Mouse (Mus musculus) B cell, adult 2 months (primary cell): ENCODE data around the gene Ccdc92.

Experiments
- DNase-seq, 2 experiments: peaks; one replicate each; pipeline ENCODE4 v3.0.0; 2022

Ccdc92 gene

GRCm38 (mm10) chr5:124862013-124862866 lies at the start of gene Ccdc92, which contains the start of gene Zfp664:
Gene Ccdc92, minus strand, starts transcription at chr5:124862424.
Gene Zfp664, plus strand, starts transcription at chr5:124862691.
- DNase-seq, result peak; percentile 99

DNA sequence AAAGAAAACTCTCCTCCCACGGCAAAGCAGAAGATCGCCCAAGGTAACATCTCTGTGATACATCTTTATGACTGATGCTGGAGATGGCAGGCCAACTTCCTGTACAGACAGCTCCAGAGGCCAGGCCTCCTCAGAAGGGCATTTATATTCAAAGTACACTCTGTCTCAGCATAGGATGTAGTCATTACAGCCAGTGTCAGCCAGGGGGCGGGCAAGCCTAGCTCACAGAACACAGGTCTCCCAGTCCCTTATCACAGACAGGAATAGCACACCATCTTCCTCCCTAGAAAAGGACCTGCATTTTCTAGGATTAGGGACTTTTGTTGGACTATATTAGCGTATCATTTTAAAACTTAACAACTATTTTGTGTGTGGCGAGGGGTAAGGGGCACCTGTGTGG lies 46.6 kb upstream of the Ccdc92 start:
- DNase-seq, result peak; percentile 69 to 76

GRCm38 (mm10) chr5:124906890-124907289 lies 44.7 kb upstream of the Ccdc92 start:
- no peak for DNase-seq

- no peak for DNase-seq
Observed at GRCm38 (mm10) chr5:124903852-124904251, 41.6 kb upstream of the Ccdc92 start.

- DNase-seq, result no peak
Observed at GRCm38 (mm10) chr5:124902195-124902594, 40.0 kb upstream of the Ccdc92 start.

GRCm38 (mm10) chr5:124901675-124902074 lies 39.5 kb upstream of the Ccdc92 start:
- no peak for DNase-seq

- no peak for DNase-seq
Observed at GRCm38 (mm10) chr5:124900738-124901490, 38.7 kb upstream of the Ccdc92 start.

DNA sequence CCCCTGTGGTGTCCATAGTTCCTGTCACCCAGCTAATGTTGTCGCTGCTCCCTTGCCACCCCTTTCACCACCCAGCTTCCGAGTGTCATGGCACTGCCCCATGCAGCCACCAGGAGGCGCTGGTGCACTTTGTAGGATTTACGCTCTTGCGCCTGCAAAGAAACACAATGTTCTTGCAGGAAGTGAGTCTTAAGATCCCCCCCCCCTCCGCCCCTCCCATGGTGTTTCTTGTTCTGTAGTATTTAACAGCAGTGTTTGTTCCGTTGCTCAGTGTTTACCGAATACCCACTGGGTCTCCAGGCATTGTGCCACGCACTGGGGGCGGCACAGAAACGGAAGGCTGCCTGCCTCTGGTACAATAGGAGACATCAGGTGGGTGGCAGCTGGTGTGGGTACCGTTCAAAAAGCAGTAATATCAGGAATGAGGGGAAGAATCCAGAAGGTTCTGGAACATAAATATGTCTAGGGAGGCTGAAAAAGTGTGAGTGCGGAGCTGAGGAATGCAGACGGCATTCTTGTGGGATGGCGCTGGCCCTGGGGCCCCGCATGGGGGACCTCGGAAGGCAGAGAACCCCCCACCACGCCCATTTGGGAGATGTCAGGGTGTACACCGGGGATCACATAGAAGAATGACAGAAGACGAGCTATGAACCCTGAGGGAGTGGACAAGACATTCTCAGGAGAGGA lies 37.9 kb upstream of the Ccdc92 start:
- peak; percentile 94 for DNase-seq

GRCm38 (mm10) chr5:124896135-124896534 lies 33.9 kb upstream of the Ccdc92 start:
- no peak for DNase-seq

GRCm38 (mm10) chr5:124891921-124892370 lies 29.7 kb upstream of the Ccdc92 start:
- DNase-seq, result no peak

DNA sequence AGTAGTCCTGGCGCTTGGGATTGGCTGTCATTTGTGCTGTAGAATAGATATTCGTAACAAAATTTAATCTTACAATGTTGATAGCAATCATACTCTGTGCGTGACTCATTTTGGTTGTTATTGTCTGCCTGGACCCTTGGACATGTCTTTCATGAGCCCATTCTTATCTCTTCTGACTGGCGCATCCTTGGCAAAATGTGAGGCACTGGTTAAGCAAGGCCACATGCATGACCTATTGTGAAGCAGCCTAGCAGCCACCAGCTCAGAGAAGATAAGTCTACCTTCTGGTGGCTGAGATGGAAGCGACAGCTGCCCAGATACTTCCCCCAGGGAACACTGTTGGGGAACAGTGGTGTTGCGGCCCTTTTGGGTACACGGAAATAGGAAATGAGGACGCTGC lies 26.4 kb upstream of the Ccdc92 start:
- no peak for DNase-seq

DNA sequence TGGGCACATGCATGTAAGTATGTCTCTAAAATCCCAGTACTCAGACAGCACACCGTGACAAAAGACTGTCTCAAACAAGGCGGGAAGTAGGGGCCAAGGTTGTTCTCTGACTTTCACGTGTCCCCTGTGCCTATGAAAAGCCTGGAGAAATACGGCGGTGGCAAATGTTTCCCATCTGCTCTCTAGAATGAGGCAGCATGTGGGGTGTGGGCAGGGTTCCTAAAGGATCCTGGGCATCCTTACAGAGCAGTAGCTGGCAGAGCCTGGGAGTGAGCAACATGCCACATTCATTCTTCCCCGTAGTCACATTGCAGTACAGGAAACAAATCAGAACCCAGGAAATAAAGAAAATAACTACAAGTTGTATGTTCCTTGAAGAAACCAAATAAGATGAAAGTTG lies 21.7 kb upstream of the Ccdc92 start:
- no peak for DNase-seq

DNA sequence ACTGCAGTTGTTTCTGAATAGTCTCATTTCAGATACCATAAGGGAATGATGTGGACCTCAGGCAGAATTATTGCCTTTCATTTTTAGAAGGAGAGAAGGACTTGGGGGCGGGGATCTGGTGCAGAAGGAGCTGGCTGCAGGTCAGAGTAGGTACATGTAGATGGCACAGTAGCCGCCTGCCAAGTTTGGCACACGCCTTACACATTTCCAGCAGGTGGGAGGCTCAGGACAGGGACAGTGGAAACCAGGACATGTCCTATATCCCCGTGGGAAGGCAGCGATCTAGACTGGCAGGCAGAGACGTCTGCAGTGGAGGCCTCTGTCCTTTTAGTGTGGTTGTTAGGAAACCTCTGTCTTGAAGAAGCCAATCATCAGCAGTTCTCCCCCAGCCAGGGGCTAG lies 17.6 kb upstream of the Ccdc92 start:
- no peak for DNase-seq

GRCm38 (mm10) chr5:124879251-124879650 lies 17.0 kb upstream of the Ccdc92 start:
- no peak for DNase-seq

GRCm38 (mm10) chr5:124873890-124874601 lies 11.8 kb upstream of the Ccdc92 start:
- no peak for DNase-seq

GRCm38 (mm10) chr5:124873096-124873495 lies 10.9 kb upstream of the Ccdc92 start:
- peak; percentile 4 for DNase-seq

DNA sequence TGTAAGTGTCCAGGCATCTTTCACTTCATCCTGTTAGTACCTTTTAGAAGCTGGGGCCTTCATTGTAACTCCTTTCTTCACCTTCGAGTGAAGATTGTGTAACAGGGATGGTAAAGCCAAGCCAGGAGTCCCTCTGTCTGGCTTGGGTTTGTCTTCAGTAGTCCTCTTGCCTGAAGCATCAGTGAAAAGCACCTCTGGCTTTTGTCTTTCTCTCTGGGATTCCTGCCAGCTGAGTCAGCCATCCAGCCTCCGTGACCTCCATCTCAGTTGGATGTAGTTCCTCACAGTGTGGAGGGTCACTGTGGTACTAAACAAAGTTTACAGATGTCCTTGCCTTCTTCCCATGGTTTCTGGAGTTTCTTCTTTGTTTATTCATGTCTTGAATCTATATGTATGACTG lies 9.8 kb upstream of the Ccdc92 start:
- DNase-seq, result no peak

DNA sequence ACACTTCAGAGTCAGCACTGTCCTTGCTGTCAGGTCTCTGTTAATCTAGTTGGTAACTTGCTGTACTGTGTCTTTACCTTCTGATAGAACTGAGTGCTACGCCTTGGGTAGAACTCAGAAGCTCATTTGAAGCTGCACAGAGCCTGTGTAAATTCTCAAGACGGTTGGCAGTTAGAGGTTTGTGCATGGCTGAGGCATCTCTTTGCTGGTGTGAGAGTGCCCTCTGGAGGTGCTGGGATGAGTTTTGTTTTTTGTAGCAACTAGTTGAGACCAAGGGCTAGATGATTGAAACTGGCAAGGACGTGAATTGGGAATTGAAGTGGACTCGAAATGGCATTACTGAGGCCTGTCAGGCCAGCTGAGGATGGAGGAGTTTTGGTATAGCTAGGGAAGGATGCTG lies 6.8 kb upstream of the Ccdc92 start:
- DNase-seq, result peak; percentile 71 to 76

DNA sequence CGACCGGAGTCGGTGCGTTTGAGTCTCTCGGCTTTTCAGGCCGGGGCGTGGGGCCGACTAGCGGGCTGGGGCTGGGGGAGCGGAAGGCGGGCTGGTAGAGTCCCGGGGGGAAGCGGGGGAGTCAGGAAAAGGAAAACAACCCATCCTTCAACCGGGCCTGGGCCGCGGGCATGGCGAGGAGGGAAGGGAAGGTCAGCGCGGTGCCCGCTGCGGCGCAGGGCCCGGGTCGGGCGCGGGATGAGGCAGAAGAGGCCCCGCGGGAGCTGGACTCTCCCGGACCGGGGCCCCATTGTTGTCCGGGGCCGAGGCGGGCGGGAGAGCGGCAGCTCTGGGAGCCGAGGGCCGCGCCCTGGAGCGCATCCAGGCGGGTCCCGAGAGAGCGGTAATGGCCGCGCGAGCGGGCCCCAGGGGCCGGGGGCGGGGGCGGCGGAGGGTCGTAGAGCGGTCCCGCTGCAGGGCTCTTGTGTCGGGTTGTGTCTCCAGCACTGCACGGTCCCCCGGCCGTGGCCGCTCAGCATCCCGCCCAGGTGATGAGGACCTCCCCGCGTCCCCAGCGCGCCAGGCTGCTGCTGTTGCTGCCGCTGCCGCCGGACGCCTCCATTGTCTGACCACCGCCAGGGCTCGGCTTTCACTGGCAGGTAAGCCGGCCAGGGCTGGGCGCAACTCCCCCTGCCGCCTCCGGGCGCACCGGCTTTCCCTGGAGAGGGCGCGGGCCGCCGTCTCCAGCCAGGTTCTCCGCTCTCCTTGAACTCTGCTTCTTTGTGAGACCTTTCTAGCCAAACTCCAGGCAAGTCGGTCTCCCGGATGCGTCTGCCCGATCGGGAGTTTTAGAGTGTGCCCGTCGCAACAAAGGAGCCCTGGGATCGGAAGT lies 882 bp upstream of the Ccdc92 start:
- DNase-seq, result peak; percentile 27 to 36

- DNase-seq, result peak; percentile 64 to 67
Observed at GRCm38 (mm10) chr5:124861463-124861862, 761 bp downstream of the Ccdc92 start.

DNA sequence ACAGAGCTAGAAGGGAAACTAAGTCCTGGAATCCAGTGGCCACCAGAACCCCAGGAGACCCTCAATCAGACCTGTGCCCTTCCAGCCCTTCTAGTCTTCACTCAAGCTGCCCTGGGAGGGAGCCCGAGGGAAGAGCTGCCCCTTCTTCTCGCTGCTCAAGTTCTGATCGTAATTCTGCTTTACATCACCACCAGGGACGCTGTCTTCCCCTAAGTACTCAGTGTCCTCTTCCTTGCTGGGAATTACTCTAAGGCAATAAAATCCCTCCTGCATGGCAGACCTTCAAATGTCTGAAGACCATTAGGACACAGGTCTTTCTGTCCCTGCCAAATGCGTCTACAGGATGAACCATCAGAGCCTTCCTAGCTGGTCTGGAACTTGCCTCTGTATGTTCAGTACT lies 2.2 kb downstream of the Ccdc92 start:
- peak; percentile 23 to 27 for DNase-seq

DNA sequence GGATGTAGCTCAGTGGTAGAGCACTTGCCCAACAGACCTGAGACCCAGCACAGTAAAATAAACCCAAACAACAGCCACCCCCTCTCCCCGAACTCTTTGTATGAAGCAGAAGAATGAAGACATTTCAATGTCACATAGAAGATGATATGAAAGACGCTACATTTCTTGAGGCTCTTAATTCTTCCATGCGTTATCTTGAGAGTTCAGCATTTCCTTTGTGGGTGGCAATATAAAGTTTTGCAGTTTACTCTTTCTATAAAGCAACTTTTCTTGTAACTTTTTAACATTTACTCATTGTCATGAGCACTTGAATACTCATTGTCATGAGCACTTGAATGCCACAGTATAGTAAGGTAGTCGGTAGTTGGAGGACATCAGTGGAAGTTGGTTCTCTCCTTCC lies 8.0 kb downstream of the Ccdc92 start:
- DNase-seq, result no peak
